Mouse (Mus musculus) liver, adult 2 months (tissue): ENCODE measurements at regions not wholly inside any gene's neighbourhood (a gene's known extent, or its start where the extent isn't known, plus 50 kb on each side); places are given as distances from the start of the nearest gene placed in this dataset.

Experiments used
- CTCF ChIP-seq: fragments of 200-500 bp; IDR thresholded peaks from 2 replicates; pipeline ENCODE4 v1.5.1; 2011; ENCODE audit warnings: low read depth, low read length, control low read depth
- POLR2A ChIP-seq: fragments of 200-500 bp; IDR thresholded peaks from 2 replicates; pipeline ENCODE4 v1.6.1; 2011; ENCODE audit warnings: low read length, control low read depth; ENCODE audit not compliant: insufficient read depth; ENCODE audit errors: extremely low read depth

- TF ChIP-seq POLR2A (no peak), CTCF (no peak)
These were observed 549.1 kb upstream of the Adam5 start for GRCm38 (mm10) chr8:25373276-25373675.
